Mouse (Mus musculus) retina, postnatal 7 days (tissue): ENCODE measurements around the gene Armc12.

Source experiments
- DNase-seq: peaks from one replicate; pipeline ENCODE4 v3.0.0-alpha.2; 2012; ENCODE audit warnings: low read depth, low spot score

The Armc12 gene

GRCm38 (mm10) chr17:28588591-28588990, 58.0 kb downstream of the Armc12 start:
- no peak for DNase-seq
